Mouse (Mus musculus): Measurements from ENCODE around the gene Akap7. TPM values are rescaled to one million over a fixed set of nuclear protein-coding genes. Genes with fewer than 3 reads are reported as not detected.

The Akap7 gene
- total and polyA plus RNA-seq, 3 experiments = 1.9 to 7.7 TPM; not detected in 1

- Histone ChIP-seq H3K27me3 (ENCODE audit: control insufficient read depth in 1 of 2, insufficient read depth in 2 of 2, low read length in 2 of 2) (no peaks in the 10 kb centered on the region), H3K4me3 (ENCODE audit: control insufficient read depth in 1 of 2, insufficient read depth in 1 of 2, low read depth in 2 of 2, low read length in 2 of 2) (no peak overlapping the region), H3K9ac (ENCODE audit: control insufficient read depth, low read depth, low read length, poor library complexity, severe bottlenecking) (no peak overlapping the region), H3K4me1 (ENCODE audit: control insufficient read depth in 1 of 2, insufficient read depth in 2 of 2, low read length in 2 of 2) (no peaks in the 10 kb centered on the region), H3K79me2 (ENCODE audit: control insufficient read depth, insufficient read depth, low read length, poor library complexity) (no peaks in the 10 kb centered on the region), H3K27ac (ENCODE audit: control insufficient read depth, low read depth, low read length) (no peak overlapping the region), H3K36me3 (ENCODE audit: control insufficient read depth in 1 of 2, insufficient read depth in 2 of 2, low read length in 2 of 2) (no peaks in the 10 kb centered on the region), H3K9me3 (replicated peaks; ENCODE audit: insufficient read depth, low read length) (no peaks in the 10 kb centered on the region)
- DNase-seq (ENCODE audit: low read depth, low spot score) = no peak
- no peak for TF ChIP-seq MEF2A (IDR thresholded peaks at IDR 0.05; ENCODE audit: extremely low read depth, insufficient replicate concordance, low read depth, low read length, poor library complexity, severe bottlenecking)
- no peak for TF ChIP-seq CHD1 (IDR thresholded peaks at IDR 0.05; ENCODE audit: low read depth, low read length)
- no peak for TF ChIP-seq TCF12 (IDR thresholded peaks at IDR 0.05; ENCODE audit: low read depth, low read length)
- TF ChIP-seq RCOR1 (IDR thresholded peaks at IDR 0.05; ENCODE audit: low read depth, low read length) = no peak
- no peak for TF ChIP-seq UBTF (IDR thresholded peaks at IDR 0.05; ENCODE audit: borderline replicate concordance, insufficient read depth, low read depth, low read length)
- no peak for TF ChIP-seq RAD21 (IDR thresholded peaks at IDR 0.05; ENCODE audit: low read depth, low read length)
- no peak for TF ChIP-seq USF1 (IDR thresholded peaks at IDR 0.05; ENCODE audit: low read depth, low read length)
- TF ChIP-seq ZC3H11A (IDR thresholded peaks at IDR 0.05; ENCODE audit: low read depth, low read length) = no peak
- TF ChIP-seq CHD2 (IDR thresholded peaks at IDR 0.05; ENCODE audit: low read length) = no peak
- no peak for TF ChIP-seq ZNF384 (IDR thresholded peaks at IDR 0.05; ENCODE audit: low read depth, low read length)
- TF ChIP-seq EP300 (IDR thresholded peaks at IDR 0.05; ENCODE audit: low read depth in 1 of 2, low read length in 2 of 2) = no peak
Observed at GRCm38 (mm10) chr10:25330094-25330493, 22.4 kb upstream of the Akap7 start.

GRCm38 (mm10) chr10:25327511-25327910 lies 19.8 kb upstream of the Akap7 start:
- no peaks in the 10 kb centered on the region for H3K27me3 ChIP-seq (ENCODE audit: control insufficient read depth in 1 of 2, insufficient read depth in 2 of 2, low read length in 2 of 2)
- H3K27ac ChIP-seq (ENCODE audit: control insufficient read depth, low read depth, low read length) = no peak overlapping the region
- TF ChIP-seq RAD21 (IDR thresholded peaks at IDR 0.05; ENCODE audit: low read depth, low read length) (no peak), TCF12 (IDR thresholded peaks at IDR 0.05; ENCODE audit: low read depth, low read length) (no peak), GATA1 (IDR thresholded peaks at IDR 0.05; ENCODE audit: low read depth, low read length) (no peak), NRF1 (IDR thresholded peaks at IDR 0.05; ENCODE audit: insufficient read depth, low read depth, low read length, poor library complexity, severe bottlenecking) (no peak), UBTF (IDR thresholded peaks at IDR 0.05; ENCODE audit: borderline replicate concordance, insufficient read depth, low read depth, low read length) (no peak), POLR2AphosphoS5 (IDR thresholded peaks at IDR 0.05; ENCODE audit: borderline replicate concordance, low read depth, low read length) (no peak), TBP (IDR thresholded peaks at IDR 0.05; ENCODE audit: low read depth, low read length) (no peak), KAT2A (conservative IDR thresholded peaks at IDR 0.05; ENCODE audit: low read depth, low read length) (no peak), MXI1 (IDR thresholded peaks at IDR 0.05; ENCODE audit: low read depth, low read length) (no peak), EP300 (IDR thresholded peaks at IDR 0.05; ENCODE audit: low read depth in 1 of 2, low read length in 2 of 2) (no peak), MAFK (IDR thresholded peaks at IDR 0.05; ENCODE audit: borderline replicate concordance, low read depth, low read length) (no peak), ZC3H11A (IDR thresholded peaks at IDR 0.05; ENCODE audit: low read depth, low read length) (no peak)
- no peak overlapping the region for H3K4me3 ChIP-seq (ENCODE audit: control insufficient read depth in 1 of 2, insufficient read depth in 1 of 2, low read depth in 2 of 2, low read length in 2 of 2)
- no peaks in the 10 kb centered on the region for H3K36me3 ChIP-seq (ENCODE audit: control insufficient read depth in 1 of 2, insufficient read depth in 2 of 2, low read length in 2 of 2)
- no peak overlapping the region for H3K9ac ChIP-seq (ENCODE audit: control insufficient read depth, low read depth, low read length, poor library complexity, severe bottlenecking)
- H3K4me1 ChIP-seq (ENCODE audit: control insufficient read depth in 1 of 2, insufficient read depth in 2 of 2, low read length in 2 of 2) = no peaks in the 10 kb centered on the region
- DNase-seq (ENCODE audit: low read depth, low spot score) = peak; percentile 13
- no peaks in the 10 kb centered on the region for H3K9me3 ChIP-seq (replicated peaks; ENCODE audit: insufficient read depth, low read length)
- H3K79me2 ChIP-seq (ENCODE audit: control insufficient read depth, insufficient read depth, low read length, poor library complexity) = no peaks in the 10 kb centered on the region
